Mouse (Mus musculus) embryonic facial prominence, embryonic 15.5 days (tissue): ENCODE measurements around the gene Slc2a10. TPM values are rescaled to one million over a fixed set of nuclear protein-coding genes. Genes with fewer than 3 reads are reported as not detected.

Experiments used
- ATAC-seq: fragments of 200-750 bp; cut with Nextera tagmentation; 2 replicates; pipeline ENCODE4 v1.8.0; 2017; ENCODE audit warnings: low read depth, moderate TSS enrichment; ENCODE audit not compliant: insufficient number of reproducible peaks, low FRiP score, low TSS enrichment
- H3K27ac ChIP-seq: fragments of 300-500 bp; sonication (generic); replicated peaks from 2 replicates; pipeline ENCODE4 v1.5.1; 2015; ENCODE audit warnings: mild to moderate bottlenecking, inconsistent platforms
- H3K27me3 ChIP-seq: fragments of 300-500 bp; sonication (generic); 2 replicates; pipeline ENCODE4 v1.6.1; 2015; ENCODE audit warnings: inconsistent platforms
- H3K36me3 ChIP-seq: fragments of 300-500 bp; sonication (generic); 2 replicates; pipeline ENCODE4 v1.6.1; 2015; ENCODE audit warnings: mild to moderate bottlenecking, inconsistent platforms
- H3K4me1 ChIP-seq: fragments of 300-500 bp; sonication (generic); 2 replicates; pipeline ENCODE4 v1.6.1; 2015; ENCODE audit warnings: inconsistent platforms
- H3K4me2 ChIP-seq: fragments of 300-500 bp; sonication (generic); replicated peaks from 2 replicates; pipeline ENCODE4 v1.6.1; 2015; ENCODE audit warnings: mild to moderate bottlenecking, inconsistent platforms
- H3K4me3 ChIP-seq: fragments of 300-500 bp; sonication (generic); replicated peaks from 2 replicates; pipeline ENCODE4 v1.5.1; 2015; ENCODE audit warnings: mild to moderate bottlenecking, inconsistent platforms
- H3K9ac ChIP-seq: fragments of 300-500 bp; sonication (generic); 2 replicates; pipeline ENCODE4 v1.6.1; 2015; ENCODE audit warnings: inconsistent platforms
- H3K9me3 ChIP-seq: fragments of 300-500 bp; sonication (generic); replicated peaks from 2 replicates; pipeline ENCODE4 v1.6.1; 2016; ENCODE audit warnings: inconsistent platforms
- WGBS: fragments of 180-500 bp; shearing (Covaris S2); methylation state at CpG from one replicate; pipeline ENCODE4 v1.1.7; 2015; 5-methylcytosine and 5-hydroxymethylcytosine counted together
- polyA plus RNA-seq: library from polyadenylated mRNA; unstranded; fragments of >200 nt; fragmentation: Nextera tagmentation; extraction: Ambion mirVana; gene quantifications from 2 replicates; pipeline ENCODE4 v1.2.1, GENCODE M21; 2015

Gene Slc2a10
- polyA plus RNA-seq, 1 experiment from 2014 or later, result 15.6 TPM

GRCm38 (mm10) chr2:165563298-165564058 is 59.9 kb downstream of the Slc2a10 start:
- Histone ChIP-seq H3K4me3 (peak overlapping the region; percentile 39), H3K36me3 (no peaks in the 10 kb centered on the region), H3K9ac (peak overlapping the region; percentile 21; the same call in 1 of the 2 replicates), H3K9me3 (no peaks in the 10 kb centered on the region), H3K27ac (peak overlapping the region; percentile 51; the same call in 1 of the 2 replicates), H3K27me3 (peaks cover 16% of the 10 kb centered on the region), H3K4me1 (peaks cover 29% of the 10 kb centered on the region), H3K4me2 (peak overlapping the region; percentile 88)
- 2% methylated on average over 52 of the region's 52 CpGs for WGBS
- peak; percentile 82 for ATAC-seq

GRCm38 (mm10) chr2:165564101-165564500 is 60.5 kb downstream of the Slc2a10 start:
- H3K9me3 ChIP-seq, result no peaks in the 10 kb centered on the region
- peaks cover 16% of the 10 kb centered on the region for H3K27me3 ChIP-seq
- H3K36me3 ChIP-seq, result no peaks in the 10 kb centered on the region
- H3K4me1 ChIP-seq, result peaks cover 25% of the 10 kb centered on the region
- H3K4me2 ChIP-seq, result no peak overlapping the region
- no peak for ATAC-seq
- no peak overlapping the region for H3K27ac ChIP-seq
- H3K9ac ChIP-seq, result no peak overlapping the region
- WGBS, result 49% methylated on average over 8 of the region's 8 CpGs
- no peak overlapping the region for H3K4me3 ChIP-seq

- Histone ChIP-seq H3K27ac (no peak overlapping the region), H3K4me3 (no peak overlapping the region), H3K36me3 (no peaks in the 10 kb centered on the region), H3K9ac (no peak overlapping the region), H3K27me3 (peaks cover 16% of the 10 kb centered on the region), H3K9me3 (no peaks in the 10 kb centered on the region), H3K4me2 (no peak overlapping the region), H3K4me1 (peaks cover 25% of the 10 kb centered on the region)
- WGBS, result 32% methylated on average over 6 of the region's 6 CpGs
- ATAC-seq, result no peak
These were observed 61.0 kb downstream of the Slc2a10 start for GRCm38 (mm10) chr2:165564620-165565019.

GRCm38 (mm10) chr2:165566898-165567297 is 63.3 kb downstream of the Slc2a10 start:
- Histone ChIP-seq H3K4me3 (no peak overlapping the region), H3K4me1 (peaks cover 25% of the 10 kb centered on the region), H3K36me3 (no peaks in the 10 kb centered on the region), H3K27ac (no peak overlapping the region), H3K9ac (no peak overlapping the region), H3K27me3 (peaks cover 16% of the 10 kb centered on the region), H3K4me2 (no peak overlapping the region), H3K9me3 (no peaks in the 10 kb centered on the region)
- 54% methylated on average over 6 of the region's 6 CpGs for WGBS
- no peak for ATAC-seq

GRCm38 (mm10) chr2:165567820-165568219 is 64.2 kb downstream of the Slc2a10 start:
- no peak overlapping the region for H3K4me3 ChIP-seq
- WGBS, result 18% methylated on average over 9 of the region's 9 CpGs
- 0 out of 2 replicates have a peak overlapping the region, but pooled peaks have one; percentile 29 for H3K27ac ChIP-seq
- no peak for ATAC-seq
- peaks cover 25% of the 10 kb centered on the region for H3K4me1 ChIP-seq
- H3K4me2 ChIP-seq, result no peak overlapping the region
- no peaks in the 10 kb centered on the region for H3K36me3 ChIP-seq
- H3K9me3 ChIP-seq, result no peaks in the 10 kb centered on the region
- H3K27me3 ChIP-seq, result peaks cover 12% of the 10 kb centered on the region
- H3K9ac ChIP-seq, result no peak overlapping the region

- H3K4me2 ChIP-seq, result no peak overlapping the region
- H3K4me3 ChIP-seq, result no peak overlapping the region
- ATAC-seq, result no peak
- 51% methylated on average over 6 of the region's 6 CpGs for whole genome bisulfite sequencing
- no peak overlapping the region for H3K27ac ChIP-seq
- H3K36me3 ChIP-seq, result no peaks in the 10 kb centered on the region
- H3K9ac ChIP-seq, result no peak overlapping the region
- H3K4me1 ChIP-seq, result peaks cover 16% of the 10 kb centered on the region; the same call in 1 of the 2 replicates
- H3K27me3 ChIP-seq, result peaks cover 4% of the 10 kb centered on the region
- no peaks in the 10 kb centered on the region for H3K9me3 ChIP-seq
These were observed 65.3 kb downstream of the Slc2a10 start for GRCm38 (mm10) chr2:165568911-165569310.

Other genes starting within 250 kb of the Slc2a10 start
- gene Slc35c2, start 215.9 kb upstream of the Slc2a10 start, polyA plus RNA-seq, result 58.7 and 59.5 TPM in 2 replicates
- gene Elmo2, start 177.3 kb upstream of the Slc2a10 start, polyA plus RNA-seq, result 86.4 and 91.3 TPM in 2 replicates
- 0.27 and 0.55 TPM in 2 replicates for gene Zfp663, start 135.1 kb upstream of the Slc2a10 start, polyA plus RNA-seq
- gene Zfp334, start 115.5 kb upstream of the Slc2a10 start, polyA plus RNA-seq, result 6.8 and 7.0 TPM in 2 replicates
- 0.88 and 0.93 TPM in 2 replicates for gene Ocstamp, start 103.4 kb upstream of the Slc2a10 start, polyA plus RNA-seq
- gene Slc13a3, start 30.6 kb upstream of the Slc2a10 start, polyA plus RNA-seq, result 0.83 and 0.89 TPM in 2 replicates
- gene Trp53rka, start 10.5 kb upstream of the Slc2a10 start, polyA plus RNA-seq, result 41.8 and 43.4 TPM in 2 replicates
- gene Eya2, start 91.2 kb downstream of the Slc2a10 start, polyA plus RNA-seq, result 24.4 and 25.9 TPM in 2 replicates